In genomic region chr16:8612214-8613005, GRCm38 (mm10) we compare ENCODE assay signal across 15 mouse cellular contexts. TPM values are rescaled to one million over a fixed set of nuclear protein-coding genes. Genes with fewer than 3 reads are reported as not detected.
A peak's percentile ranks its signal among the peaks of the same experiment; 100 is the strongest.
DNase-seq lines count a peak whose midpoint lies in the region; ATAC-seq and TF ChIP-seq lines count a peak whose summit lies in the region.
"Had no signal": no experiment of that assay in that cellular context is flagged by ENCODE, and none has a peak within 500 bp of the region (broad histone marks: within the 10 kb centered on the region; RNA-seq: fewer than 3 reads in every experiment).

No protein-coding gene starts in this region.

- peak overlapping the region; percentile 93 for H3K27ac ChIP-seq in liver, postnatal 0 days (ENCODE audit: low read depth)
- H3K27ac ChIP-seq in forebrain, postnatal 0 days (ENCODE audit: low read depth, low read length): no peak overlapping the region
- H3K27ac ChIP-seq: embryonic facial prominence, embryonic 10.5 days; heart, embryonic 13.5 days; neural tube, embryonic 13.5 days had no signal

- peak overlapping the region; percentile 57 for H3K9ac ChIP-seq in liver, postnatal 0 days (replicated peaks)
- no peak overlapping the region for H3K9ac ChIP-seq in forebrain, postnatal 0 days
- H3K9ac ChIP-seq: heart, embryonic 13.5 days; neural tube, embryonic 13.5 days had no signal

- no peak overlapping the region for H3K4me3 ChIP-seq in liver, postnatal 0 days (ENCODE audit: low read depth, low read length)
- H3K4me3 ChIP-seq in forebrain, postnatal 0 days (ENCODE audit: low read depth, low read length): no peak overlapping the region
- H3K4me3 ChIP-seq: embryonic facial prominence, embryonic 10.5 days; heart, embryonic 13.5 days; neural tube, embryonic 13.5 days had no signal

- whole genome bisulfite sequencing in liver, postnatal 0 days (ENCODE audit: insufficient replicate concordance): 62% methylated on average over 8 of the region's 8 CpGs
- 89% methylated on average over 8 of the region's 8 CpGs for WGBS in forebrain, postnatal 0 days

- peak; percentile 93 for ATAC-seq in erythroid progenitor cell, adult 5-6 weeks (replicated peaks; ENCODE audit: low FRiP score, poor library complexity, severe bottlenecking)
- peak; percentile 99 for ATAC-seq in liver, postnatal 0 days
- no peak for ATAC-seq in forebrain, postnatal 0 days
- ATAC-seq: CD4-positive, CD25-positive, alpha-beta regulatory T cell, adult 4 months had no signal

- TF ChIP-seq CTCF in liver, postnatal 0 days (IDR thresholded peaks at IDR 0.05; ENCODE audit: low read depth): no peak
- no peak for TF ChIP-seq CTCF in forebrain, postnatal 0 days (IDR thresholded peaks at IDR 0.05; ENCODE audit: low read depth)

- no peaks in the 10 kb centered on the region for H3K9me3 ChIP-seq in liver, postnatal 0 days (ENCODE audit: low read length)
- H3K9me3 ChIP-seq in forebrain, postnatal 0 days (ENCODE audit: low read length): no peaks in the 10 kb centered on the region
- H3K9me3 ChIP-seq: embryonic facial prominence, embryonic 10.5 days; heart, embryonic 13.5 days; neural tube, embryonic 13.5 days had no signal

- peak; percentile 66 for DNase-seq in c-Kit-positive CD71-positive TER-119-negative erythroid progenitor cells, embryonic 14.5 days (ENCODE audit: low read depth)
- DNase-seq in liver, postnatal 0 days: peak; percentile 71
- peak; percentile 63 to 70 for DNase-seq in spleen, postnatal 4 days (ENCODE audit: low spot score in 2 of 2)
- DNase-seq in right cerebral cortex, postnatal 25 days: no peak
- DNase-seq in layer of hippocampus, adult 18-20 months (ENCODE audit: low spot score in 2 of 2): no peak
- no peak for DNase-seq in forebrain, postnatal 0 days
- DNase-seq: adrenal gland, postnatal 14 days; kidney, postnatal 14 days; lung, adult 2 months; right cerebral cortex, postnatal 4 days had no signal

- H3K4me2 ChIP-seq in liver, postnatal 0 days (ENCODE audit: low read depth, low read length): peak overlapping the region; percentile 50
- H3K4me2 ChIP-seq in forebrain, postnatal 0 days (ENCODE audit: low read depth): no peak overlapping the region
- H3K4me2 ChIP-seq: heart, embryonic 13.5 days; neural tube, embryonic 13.5 days had no signal

- peak; percentile 98 for TF ChIP-seq EP300 in liver, postnatal 0 days (IDR thresholded peaks at IDR 0.05; ENCODE audit: low read depth)

- peaks cover 13% of the 10 kb centered on the region for H3K4me1 ChIP-seq in liver, postnatal 0 days (ENCODE audit: insufficient read depth)
- no peaks in the 10 kb centered on the region for H3K4me1 ChIP-seq in forebrain, postnatal 0 days (ENCODE audit: insufficient read depth)
- H3K4me1 ChIP-seq: heart, embryonic 13.5 days; neural tube, embryonic 13.5 days had no signal

- H3K36me3 ChIP-seq in liver, postnatal 0 days (replicated peaks; ENCODE audit: insufficient read depth, low read length): peaks cover 12% of the 10 kb centered on the region
- H3K36me3 ChIP-seq in forebrain, postnatal 0 days (ENCODE audit: insufficient read depth): peaks cover 18% of the 10 kb centered on the region
- H3K36me3 ChIP-seq: embryonic facial prominence, embryonic 10.5 days had no signal

- H3K27me3 ChIP-seq in liver, postnatal 0 days (ENCODE audit: insufficient read depth, low read length): no peaks in the 10 kb centered on the region
- H3K27me3 ChIP-seq in forebrain, postnatal 0 days (ENCODE audit: insufficient read depth, low read length): no peaks in the 10 kb centered on the region; the same call in 1 of the 2 replicates
- H3K27me3 ChIP-seq: heart, embryonic 13.5 days; neural tube, embryonic 13.5 days had no signal

RNA-seq across cellular contexts. Expression of gene Pmm2, which starts 25.1 kb away (rescaled TPM):
- total RNA-seq in erythroid progenitor cell, adult 5-6 weeks (2015; ENCODE audit: low replicate concordance): 80.1 and 96.9 TPM in 2 replicates
- 118 and 123 TPM in 2 replicates for total RNA-seq in erythroid progenitor cell, adult 5-6 weeks (2017; ENCODE audit: low replicate concordance)
- 37.2 and 38.0 TPM in 2 replicates for polyA plus RNA-seq in liver, postnatal 0 days (2015; fragmentation: Nextera tagmentation; extraction: Ambion mirVana)
- 10 to 100 TPM; 25.4 to 29.5 TPM for total RNA-seq in layer of hippocampus, adult 18-20 months (2021)
- total RNA-seq in forebrain, postnatal 0 days (2014; rRNA removed): 32.0 and 36.5 TPM in 2 replicates
- polyA plus RNA-seq in forebrain, postnatal 0 days (2015; fragmentation: Nextera tagmentation; extraction: Ambion mirVana): 24.6 and 27.3 TPM in 2 replicates

RNA-seq across cellular contexts. Expression of gene Tmem186, which starts 25.1 kb away (rescaled TPM):
- total RNA-seq in erythroid progenitor cell, adult 5-6 weeks (2015; ENCODE audit: low replicate concordance): 6.7 and 11.9 TPM in 2 replicates
- total RNA-seq in erythroid progenitor cell, adult 5-6 weeks (2017; ENCODE audit: low replicate concordance): 10.9 and 12.5 TPM in 2 replicates
- 6.2 and 7.0 TPM in 2 replicates for polyA plus RNA-seq in liver, postnatal 0 days (2015; fragmentation: Nextera tagmentation; extraction: Ambion mirVana)
- 10 to 100 TPM; 11.5 to 13.1 TPM for total RNA-seq in layer of hippocampus, adult 18-20 months (2021)
- 19.3 and 22.9 TPM in 2 replicates for total RNA-seq in forebrain, postnatal 0 days (2014; rRNA removed)
- polyA plus RNA-seq in forebrain, postnatal 0 days (2015; fragmentation: Nextera tagmentation; extraction: Ambion mirVana): 11.7 and 16.3 TPM in 2 replicates

RNA-seq across cellular contexts. Expression of gene Carhsp1, which starts 59.5 kb away (rescaled TPM):
- total RNA-seq in erythroid progenitor cell, adult 5-6 weeks (2015; ENCODE audit: low replicate concordance): 176 and 189 TPM in 2 replicates
- total RNA-seq in erythroid progenitor cell, adult 5-6 weeks (2017; ENCODE audit: low replicate concordance): 200 and 217 TPM in 2 replicates
- 65.4 and 71.2 TPM in 2 replicates for polyA plus RNA-seq in liver, postnatal 0 days (2015; fragmentation: Nextera tagmentation; extraction: Ambion mirVana)
- 10 to 100 TPM; 27.3 to 28.4 TPM for total RNA-seq in layer of hippocampus, adult 18-20 months (2021)
- total RNA-seq in forebrain, postnatal 0 days (2014; rRNA removed): 144 and 155 TPM in 2 replicates
- polyA plus RNA-seq in forebrain, postnatal 0 days (2015; fragmentation: Nextera tagmentation; extraction: Ambion mirVana): 135 and 142 TPM in 2 replicates

Comparison
In these comparisons a context has a peak if more than half of its experiments do, and no peak if none do; other contexts are left out.
1. DNase-seq: peak in c-Kit-positive CD71-positive TER-119-negative erythroid progenitor cells, embryonic 14.5 days (single experiment), liver, postnatal 0 days (single experiment) and spleen, postnatal 4 days (2 of 2); none in right cerebral cortex, postnatal 25 days (single experiment), layer of hippocampus, adult 18-20 months (0 of 2) and forebrain, postnatal 0 days (single experiment).